Mouse (Mus musculus): ENCODE measurements around the gene 1110002E22Rik. TPM values are rescaled to one million over a fixed set of nuclear protein-coding genes. Genes with fewer than 3 reads are reported as not detected.
A peak's percentile ranks its signal among the peaks of the same experiment; 100 is the strongest.

Gene 1110002E22Rik
- total and polyA plus RNA-seq, 3 experiments, result 0.01 to 0.06 TPM; not detected in 1

DNA sequence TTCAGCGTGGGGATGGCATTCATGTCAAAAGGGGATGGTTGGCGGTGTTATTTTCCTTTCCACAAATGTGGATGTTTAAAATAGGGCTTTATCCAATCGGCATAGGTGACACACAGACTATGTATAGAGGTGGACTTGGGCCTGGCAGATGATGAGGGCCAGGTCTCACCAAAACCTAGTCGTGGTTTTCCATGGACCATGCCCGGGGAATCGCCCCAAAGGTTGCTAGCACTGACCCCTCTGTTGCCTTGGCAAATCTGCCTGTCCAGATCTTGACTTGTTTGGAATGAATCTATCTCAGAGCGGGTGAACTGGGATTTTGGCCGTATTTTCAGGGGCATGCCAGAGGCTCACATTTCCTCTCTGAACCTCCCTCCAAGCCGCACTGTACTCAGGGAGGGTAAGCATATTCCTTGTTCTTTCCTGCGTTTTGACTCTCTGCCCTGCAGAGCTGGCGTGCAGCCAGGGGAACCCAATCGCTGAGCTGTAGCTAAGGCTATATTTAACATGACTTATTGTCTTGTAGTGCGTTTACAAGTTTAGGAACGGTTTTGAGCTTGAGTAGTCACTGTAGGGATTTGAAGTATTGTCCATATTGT, 1.0 kb upstream of the 1110002E22Rik start:
- DNase-seq, result peak; percentile 62

DNA sequence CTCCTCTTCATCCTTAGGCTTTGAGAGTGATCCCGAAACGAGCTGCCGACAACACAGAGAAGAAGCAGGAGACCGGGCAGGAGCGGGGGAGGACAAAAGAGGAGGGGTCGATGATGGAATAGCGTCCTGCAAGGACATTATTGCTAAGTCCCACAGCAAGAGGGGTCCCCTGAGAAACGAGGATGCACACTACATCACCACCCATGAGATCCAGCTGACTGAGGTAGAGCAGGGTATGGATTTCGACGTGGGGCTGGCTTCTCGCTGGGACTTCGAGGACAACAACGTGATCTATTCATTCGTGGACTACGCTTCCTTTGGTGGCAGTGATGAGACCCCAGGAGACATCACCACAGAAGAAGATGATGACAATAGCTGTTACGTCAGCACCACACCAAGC, 1.1 kb downstream of the 1110002E22Rik start:
- no peak for DNase-seq

DNA sequence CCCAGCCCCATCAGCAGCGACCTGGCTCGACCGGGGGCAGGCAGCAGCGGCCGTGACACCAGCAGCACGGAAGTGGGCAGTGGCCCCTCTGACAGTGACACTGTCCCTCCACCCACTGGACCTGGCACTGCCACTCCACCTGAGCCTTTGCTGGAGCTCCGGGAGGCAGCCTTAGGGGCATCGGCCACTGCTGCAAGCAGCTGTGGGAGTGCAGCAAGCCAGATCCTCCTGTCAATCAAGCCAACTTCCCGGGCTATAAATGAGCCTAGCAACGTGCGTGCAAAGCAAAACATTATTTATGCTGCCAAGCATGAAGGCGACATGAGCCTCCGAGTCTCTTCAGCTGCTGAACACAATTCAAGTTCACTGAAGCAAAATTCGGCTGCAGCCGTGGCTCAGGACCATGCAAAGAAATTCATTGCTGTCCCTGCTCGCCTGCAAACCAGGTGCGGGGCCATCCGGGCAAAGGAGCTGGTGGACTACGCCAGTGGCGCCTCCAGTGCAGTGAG, 1.6 kb downstream of the 1110002E22Rik start:
- DNase-seq, result no peak

DNA sequence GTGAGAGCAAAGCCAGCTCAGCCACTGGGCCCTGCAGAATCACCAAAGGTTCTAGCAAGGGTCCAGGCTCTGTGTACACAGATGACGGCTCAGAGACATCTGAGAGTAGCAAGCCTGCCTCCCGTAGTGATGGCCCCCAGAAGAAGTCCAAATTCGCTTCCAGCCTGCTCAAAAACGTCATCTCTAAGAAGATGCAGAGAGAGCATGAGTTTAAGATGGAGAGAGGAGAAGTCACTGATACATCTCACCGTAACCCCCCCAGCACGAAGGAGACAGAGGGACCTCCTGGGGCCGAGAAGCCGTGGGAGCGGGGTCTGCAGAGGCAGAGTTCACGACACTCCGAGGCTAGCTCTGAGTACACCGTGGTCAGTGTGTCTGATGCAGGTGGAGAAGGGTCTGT, 2.4 kb downstream of the 1110002E22Rik start, which contains the start of gene Gm5105:
Gm5105 (minus strand) TSS at position 101 of the 400 bp plus-strand sequence.
- no peak for DNase-seq

- DNase-seq, result no peak
Measured at GRCm38 (mm10) chr3:138068103-138068502, 3.3 kb downstream of the 1110002E22Rik start.

DNA sequence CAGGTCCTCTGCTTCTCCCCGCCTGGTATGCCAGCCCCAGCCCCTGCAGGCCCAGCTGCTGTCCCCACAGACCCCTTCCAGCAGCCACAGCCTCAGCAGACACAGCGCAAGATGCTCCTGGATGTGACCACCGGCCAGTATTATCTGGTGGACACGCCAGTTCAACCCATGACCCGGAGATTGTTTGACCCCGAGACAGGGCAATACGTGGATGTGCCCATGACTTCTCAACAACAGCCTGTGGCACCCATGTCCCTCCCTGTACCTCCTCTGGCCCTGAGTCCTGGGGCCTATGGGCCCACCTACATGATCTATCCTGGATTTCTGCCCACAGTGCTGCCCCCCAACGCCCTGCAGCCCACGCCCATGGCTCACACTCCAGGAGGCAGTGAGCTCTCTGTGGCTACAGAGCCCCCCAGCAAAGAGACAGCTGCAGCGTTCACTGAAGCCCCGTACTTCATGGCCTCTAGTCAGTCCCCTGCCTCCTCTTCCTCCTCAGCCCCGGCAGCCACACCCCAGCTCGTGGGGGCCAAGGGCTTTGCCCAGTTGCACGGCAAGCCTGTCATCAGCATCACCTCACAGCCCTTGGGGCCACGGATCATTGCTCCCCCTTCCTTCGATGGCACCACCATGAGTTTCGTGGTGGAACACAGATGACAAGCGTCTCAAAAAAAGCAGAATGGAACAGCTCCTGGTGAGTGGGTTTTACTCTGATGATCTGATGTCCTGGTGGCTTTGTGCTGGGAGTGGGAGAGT, 5.1 kb downstream of the 1110002E22Rik start:
- DNase-seq, result no peak

DNA sequence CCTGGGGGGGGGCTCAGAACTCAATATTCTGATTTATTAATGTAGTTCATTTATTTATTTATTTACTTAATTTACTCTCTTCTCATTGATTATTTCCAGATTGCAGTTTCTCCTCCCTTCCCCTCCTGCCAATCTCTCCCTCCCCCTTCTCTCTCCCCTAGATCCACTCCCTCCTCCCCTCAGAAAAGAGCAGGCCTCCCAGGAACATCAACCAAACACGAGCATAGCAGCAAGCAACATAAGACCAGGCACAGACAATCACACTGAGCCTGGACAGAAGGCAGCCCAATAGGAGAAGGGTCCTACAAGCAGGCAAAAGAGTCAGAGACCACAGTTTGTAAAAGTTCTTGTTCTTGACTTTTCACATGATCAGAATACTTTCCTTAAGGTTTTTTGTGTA, 6.2 kb downstream of the 1110002E22Rik start:
- DNase-seq, result no peak

GRCm38 (mm10) chr3:138071476-138072073, 6.7 kb downstream of the 1110002E22Rik start:
- DNase-seq, result no peak

DNA sequence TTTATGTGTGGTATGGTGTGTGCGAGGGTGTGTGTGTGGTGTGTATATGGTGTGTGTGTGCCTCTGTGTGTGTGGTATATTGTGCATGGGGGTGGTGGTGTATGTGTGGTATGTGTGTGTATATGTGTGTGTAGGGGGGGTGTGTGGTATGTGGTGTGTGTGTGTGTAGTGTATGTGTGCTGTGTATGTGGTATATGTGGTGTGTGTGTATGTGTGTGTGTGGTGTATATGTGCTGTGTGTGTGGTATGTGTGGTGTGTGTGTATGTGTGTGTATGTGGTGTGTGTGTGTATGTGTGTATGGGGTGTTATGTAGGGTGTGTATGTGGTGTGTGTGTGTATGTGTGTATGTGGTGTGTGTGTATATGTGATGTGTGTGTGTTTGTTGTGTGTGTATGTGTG, 9.4 kb downstream of the 1110002E22Rik start:
- no peak for DNase-seq

GRCm38 (mm10) chr3:138075209-138075608, 10.4 kb downstream of the 1110002E22Rik start:
- DNase-seq, result no peak

GRCm38 (mm10) chr3:138077476-138078340, 12.9 kb downstream of the 1110002E22Rik start:
- no peak for DNase-seq

DNA sequence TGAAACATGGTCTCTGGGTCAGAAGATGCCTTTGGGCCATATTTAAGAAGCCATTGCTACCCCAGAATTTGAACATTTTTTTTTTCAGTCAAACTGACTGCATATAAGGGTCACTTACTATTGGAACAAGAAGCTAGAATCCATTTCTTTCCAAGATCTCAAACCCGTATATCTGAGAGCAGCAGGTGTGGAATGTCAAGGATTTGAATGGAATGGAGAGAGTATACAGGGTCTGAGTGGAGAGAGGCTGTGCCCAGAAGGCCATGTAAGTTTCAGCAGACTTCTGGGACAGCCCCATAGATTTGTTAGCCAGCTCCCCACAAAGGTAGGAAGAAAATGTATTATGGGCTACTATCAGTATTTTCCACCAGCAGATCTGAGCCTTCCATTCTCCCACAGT, 13.8 kb downstream of the 1110002E22Rik start:
- no peak for DNase-seq

GRCm38 (mm10) chr3:138083073-138083637, 18.3 kb downstream of the 1110002E22Rik start:
- DNase-seq, result no peak

DNA sequence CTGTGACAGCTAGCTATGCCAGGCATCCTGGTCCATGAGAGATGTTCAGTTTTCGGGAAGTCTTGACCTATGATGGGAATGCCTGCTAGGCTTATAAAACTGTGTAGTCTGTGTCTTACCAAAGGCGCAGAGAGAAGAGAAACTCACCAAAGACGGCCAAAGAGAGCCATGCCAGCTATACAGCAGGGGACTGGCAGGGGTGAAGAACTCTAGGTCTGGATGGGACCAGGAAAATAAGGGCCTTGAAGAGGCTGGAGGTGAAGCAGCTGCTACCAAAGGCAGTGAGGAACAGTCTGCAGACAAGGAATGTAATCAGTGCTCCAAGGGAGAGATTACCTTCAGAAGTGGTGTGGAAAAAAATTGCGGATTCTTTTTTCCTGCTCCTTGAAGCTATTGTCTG, 19.0 kb downstream of the 1110002E22Rik start:
- no peak for DNase-seq

DNA sequence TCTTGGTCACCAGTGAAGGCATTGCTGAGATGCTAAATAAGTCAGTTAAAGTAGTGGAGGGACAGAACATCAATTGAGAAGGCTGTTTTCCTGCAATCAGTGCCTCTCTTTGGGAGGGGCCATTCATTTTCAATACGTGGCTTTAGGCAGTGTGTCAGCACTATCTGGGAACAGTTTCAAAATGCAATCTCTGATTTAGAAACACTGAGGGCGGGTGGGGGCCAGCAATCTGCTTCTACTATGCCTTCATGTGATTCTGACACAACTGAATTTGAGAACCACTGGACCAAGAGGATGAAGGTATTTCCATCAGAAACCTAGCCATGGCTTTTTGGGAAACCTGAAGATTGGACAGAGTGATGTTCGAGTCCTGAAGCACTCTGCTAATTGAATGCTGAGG, 30.4 kb downstream of the 1110002E22Rik start:
- DNase-seq, result peak; percentile 40

- peak; percentile 27 for DNase-seq
Measured at GRCm38 (mm10) chr3:138095718-138096117, 30.9 kb downstream of the 1110002E22Rik start.

DNA sequence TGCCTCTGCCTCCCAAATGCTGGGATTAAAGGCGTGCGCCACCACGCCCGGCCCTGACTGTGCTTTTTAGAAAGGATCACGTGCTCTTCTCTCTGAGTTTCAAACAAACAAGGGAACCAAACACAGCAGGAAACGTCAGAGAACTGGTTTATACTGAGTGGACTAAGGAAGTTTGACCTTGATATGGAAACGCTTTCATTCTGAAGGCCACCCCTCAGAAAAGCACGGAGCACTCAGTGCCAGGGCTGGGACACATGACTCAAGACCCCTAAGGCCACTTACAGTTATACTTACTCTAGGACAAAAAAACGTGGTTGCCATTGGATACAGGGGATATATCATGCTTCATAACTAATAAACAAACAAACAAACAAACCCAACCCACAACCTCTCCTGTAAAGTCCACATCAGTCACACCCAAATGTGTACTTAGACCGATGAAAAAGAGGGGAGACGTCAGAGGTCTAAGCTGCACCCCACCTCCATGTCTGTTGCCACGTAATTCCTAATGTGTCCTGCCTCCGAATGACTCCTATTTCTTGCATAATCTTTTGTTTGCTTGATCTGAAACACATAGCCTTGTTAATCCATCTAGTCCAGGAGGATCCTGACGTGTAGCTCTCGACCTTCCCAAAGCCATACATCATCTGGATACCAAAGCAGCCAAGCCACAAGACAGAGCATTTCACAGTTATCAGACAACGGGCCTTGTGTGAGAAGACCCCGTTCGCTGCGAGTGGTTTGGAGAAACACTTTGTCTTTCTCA, 31.6 kb downstream of the 1110002E22Rik start:
- DNase-seq, result peak; percentile 71

DNA sequence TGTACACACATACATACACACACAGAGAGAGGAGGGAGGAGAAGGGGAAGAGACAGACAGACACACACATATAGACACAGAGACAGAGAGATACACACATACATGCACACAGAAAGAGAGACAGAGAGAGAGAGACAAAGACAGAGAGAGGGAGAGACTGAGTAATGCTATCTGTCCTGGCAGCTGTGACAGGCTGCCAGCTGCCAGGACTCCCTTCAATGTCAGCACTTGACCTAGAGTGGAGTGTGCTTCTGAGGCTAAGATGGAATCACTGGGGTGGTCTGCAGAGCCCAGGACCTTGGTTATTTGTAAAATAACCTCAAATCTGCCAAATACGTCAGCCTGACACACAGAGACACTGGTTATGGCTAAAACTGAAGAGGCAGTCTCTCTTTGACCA, 32.9 kb downstream of the 1110002E22Rik start:
- DNase-seq, result peak; percentile 57

- DNase-seq, result no peak
Measured at GRCm38 (mm10) chr3:138101936-138102335, 37.1 kb downstream of the 1110002E22Rik start.

GRCm38 (mm10) chr3:138103690-138104089, 38.8 kb downstream of the 1110002E22Rik start:
- no peak for DNase-seq

GRCm38 (mm10) chr3:138105056-138105455, 40.2 kb downstream of the 1110002E22Rik start:
- DNase-seq, result peak; percentile 51

Measured in adrenal gland, adult 2 months (tissue).